ENCODE assay signal across 18 mouse cellular contexts in the genomic region with DNA sequence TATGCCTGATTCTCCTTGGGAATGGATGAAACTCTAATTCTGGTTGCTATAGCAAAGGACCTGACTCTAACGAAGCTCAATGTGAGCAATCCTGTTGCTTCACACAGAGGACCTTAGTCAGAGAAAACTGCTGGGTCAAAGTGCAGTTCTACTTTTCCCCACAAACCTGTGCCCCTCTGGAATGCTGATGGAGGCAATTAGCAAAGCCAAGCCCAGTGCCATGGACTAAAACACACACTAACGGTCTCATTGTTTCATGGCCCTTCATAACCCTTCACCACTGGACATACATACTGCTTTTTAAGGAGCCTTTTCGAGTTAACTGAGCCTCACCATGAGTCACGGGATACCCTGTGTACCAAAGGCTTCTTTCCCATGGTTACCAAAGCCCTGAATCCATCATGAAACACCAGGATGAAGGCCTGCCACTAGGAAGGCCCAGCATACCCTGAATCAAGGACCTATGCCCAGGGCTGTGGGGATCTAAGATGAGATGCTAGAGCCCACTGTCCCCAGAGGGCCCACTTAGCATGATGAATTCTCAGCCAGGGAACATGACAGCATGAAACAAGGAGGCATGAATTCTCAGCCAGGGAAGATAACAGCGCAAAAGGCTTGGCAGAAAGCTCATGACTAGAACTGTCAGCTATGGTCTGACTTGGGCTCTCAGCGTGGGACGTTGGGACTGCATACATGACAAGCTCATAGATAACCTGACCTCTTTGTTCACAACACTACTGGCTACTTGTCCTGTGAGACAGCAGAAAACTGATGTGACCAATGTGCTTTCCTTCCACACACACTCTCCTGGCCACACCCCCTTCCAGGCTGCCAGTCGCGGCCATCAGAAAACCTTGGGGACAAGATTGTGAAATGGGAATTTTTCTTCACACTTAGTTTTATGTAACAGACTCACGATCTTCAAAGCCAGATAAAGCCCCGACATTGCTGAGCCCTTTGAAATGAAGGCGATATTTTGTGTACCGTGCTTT. TPM values are rescaled to one million over a fixed set of nuclear protein-coding genes. Genes with fewer than 3 reads are reported as not detected.
A peak's percentile ranks its signal among the peaks of the same experiment; 100 is the strongest.
DNase-seq lines count a peak whose midpoint lies in the region; ATAC-seq and TF ChIP-seq lines count a peak whose summit lies in the region.
"Had no signal": no experiment of that assay in that cellular context is flagged by ENCODE, and none has a peak within 500 bp of the region (broad histone marks: within the 10 kb centered on the region; RNA-seq: fewer than 3 reads in every experiment).

No protein-coding gene starts in this region.

- H3K9me3 ChIP-seq in lung, embryonic 15.5 days, result no peaks in the 10 kb centered on the region
- H3K9me3 ChIP-seq in liver, embryonic 12.5 days (replicated peaks), result no peaks in the 10 kb centered on the region
- H3K9me3 ChIP-seq: limb, embryonic 13.5 days; liver, embryonic 15.5 days had no signal

- H3K9ac ChIP-seq in lung, embryonic 15.5 days, result no peak overlapping the region
- no peak overlapping the region for H3K9ac ChIP-seq in liver, embryonic 12.5 days
- H3K9ac ChIP-seq: limb, embryonic 13.5 days; liver, embryonic 15.5 days had no signal

- no peak for TF ChIP-seq POLR2A in lung, adult 2 months (IDR thresholded peaks at IDR 0.05; ENCODE audit: borderline replicate concordance, extremely low read depth, low read depth, low read length)

- H3K27ac ChIP-seq in lung, embryonic 15.5 days, result peak overlapping the region; percentile 71; the same call in 1 of the 2 replicates
- H3K27ac ChIP-seq in liver, embryonic 12.5 days, result no peak overlapping the region
- H3K27ac ChIP-seq: limb, embryonic 13.5 days; liver, embryonic 15.5 days had no signal

- 66% methylated on average over 13 of the region's 13 CpGs for WGBS in lung, adult 2 months
- WGBS in lung, embryonic 15.5 days, result 66% methylated on average over 13 of the region's 13 CpGs
- 71% methylated on average over 13 of the region's 13 CpGs for WGBS in liver, embryonic 12.5 days (ENCODE audit: insufficient replicate concordance)

- TF ChIP-seq CTCF in lung, adult 2 months (IDR thresholded peaks at IDR 0.05; ENCODE audit: insufficient read depth, low read length), result no peak

- H3K27me3 ChIP-seq in lung, embryonic 15.5 days, result no peaks in the 10 kb centered on the region
- no peaks in the 10 kb centered on the region for H3K27me3 ChIP-seq in liver, embryonic 12.5 days (replicated peaks)
- H3K27me3 ChIP-seq: CH12.LX; liver, embryonic 15.5 days had no signal

- H3K4me3 ChIP-seq in lung, adult 2 months (replicated peaks; ENCODE audit: extremely low read depth, low read depth, low read length), result no peak overlapping the region
- no peak overlapping the region for H3K4me3 ChIP-seq in lung, embryonic 15.5 days
- H3K4me3 ChIP-seq in liver, embryonic 12.5 days, result no peak overlapping the region
- H3K4me3 ChIP-seq: erythroblast, embryonic 14.5 days; limb, embryonic 13.5 days; liver, embryonic 15.5 days had no signal

- H3K4me2 ChIP-seq in lung, embryonic 15.5 days, result no peak overlapping the region
- no peak overlapping the region for H3K4me2 ChIP-seq in liver, embryonic 12.5 days
- H3K4me2 ChIP-seq: limb, embryonic 13.5 days; liver, embryonic 15.5 days had no signal

- peak; percentile 95 for DNase-seq in heart, adult 11 months
- no peak for DNase-seq in heart, postnatal 4 days
- peak; percentile 33 to 50 for DNase-seq in lung, adult 18-20 months
- no peak for DNase-seq in lung, adult 2 months
- DNase-seq in ovary, postnatal 14 days (ENCODE audit: low spot score), result no peak
- DNase-seq: cerebellum, adult 11-12 months; cerebellum, postnatal 25 days; layer of hippocampus, adult 9-11 months had no signal

- H3K4me1 ChIP-seq in lung, adult 2 months (ENCODE audit: control insufficient read depth, insufficient read depth, low read length), result peaks cover 9% of the 10 kb centered on the region; the same call in 1 of the 2 replicates
- H3K4me1 ChIP-seq in lung, embryonic 15.5 days, result peaks cover 18% of the 10 kb centered on the region
- H3K4me1 ChIP-seq in liver, embryonic 12.5 days, result no peaks in the 10 kb centered on the region
- H3K4me1 ChIP-seq: liver, embryonic 15.5 days had no signal

- H3K36me3 ChIP-seq in lung, embryonic 15.5 days, result no peaks in the 10 kb centered on the region
- H3K36me3 ChIP-seq in liver, embryonic 12.5 days, result no peaks in the 10 kb centered on the region
- H3K36me3 ChIP-seq: limb, embryonic 13.5 days; liver, embryonic 15.5 days had no signal

- ATAC-seq in lung, embryonic 15.5 days (ENCODE audit: borderline replicate concordance, extremely low read depth, low FRiP score, low TSS enrichment), result no peak
- ATAC-seq in erythroid progenitor cell, adult 5-6 weeks (replicated peaks; ENCODE audit: low FRiP score, poor library complexity, severe bottlenecking), result no peak
- ATAC-seq in liver, embryonic 12.5 days, result no peak
- ATAC-seq: forebrain, embryonic 16.5 days; midbrain, embryonic 16.5 days had no signal

RNA-seq across cellular contexts. Expression of gene Ptprm, which starts 57.4 kb away (rescaled TPM):
- 100 to 1,000 TPM; 103 to 110 TPM for total RNA-seq in heart, postnatal 4 days (2021)
- polyA plus RNA-seq in lung, adult 2 months (2012; rRNA removed), result 58.8 and 69.9 TPM in 2 replicates
- 39.7 and 43.2 TPM in 2 replicates for polyA plus RNA-seq in lung, embryonic 15.5 days (2015; fragmentation: Nextera tagmentation; extraction: Ambion mirVana)
- total RNA-seq in erythroid progenitor cell, adult 5-6 weeks (2015; ENCODE audit: low replicate concordance), result 1.3 and 2.9 TPM in 2 replicates
- 1.4 TPM in 2 replicates for total RNA-seq in erythroid progenitor cell, adult 5-6 weeks (2017; ENCODE audit: low replicate concordance)
- 2.5 and 2.6 TPM in 2 replicates for polyA plus RNA-seq in liver, embryonic 12.5 days (2016; fragmentation: Nextera tagmentation; extraction: Ambion mirVana)
- total RNA-seq: CH12.LX; megakaryocyte-erythroid progenitor cell, adult 5-6 weeks had no signal
- polyA plus RNA-seq: erythroblast, embryonic 14.5 days had no signal

Comparison
In these comparisons a context has a peak if more than half of its experiments do, and no peak if none do; other contexts are left out.
1. DNase-seq: peak in heart, adult 11 months (single experiment) and lung, adult 18-20 months (2 of 2); none in heart, postnatal 4 days (single experiment), lung, adult 2 months (single experiment) and ovary, postnatal 14 days (single experiment).
2. RNA of gene Ptprm, which starts 57.4 kb away (polyA plus RNA-seq): 58.8 to 69.9 TPM in lung, adult 2 months and 39.7 to 43.2 TPM in lung, embryonic 15.5 days; 2.5 to 2.6 TPM in liver, embryonic 12.5 days; every median in the first group is over 10 times any median in the second.